Mouse (Mus musculus) lung, postnatal 4 days (tissue): Measurements from ENCODE around the gene Unc5c.

Experiments used
- DNase-seq, 2 experiments: peaks; one replicate each; pipeline ENCODE4 v3.0.0; 2021

Gene Unc5c

DNA sequence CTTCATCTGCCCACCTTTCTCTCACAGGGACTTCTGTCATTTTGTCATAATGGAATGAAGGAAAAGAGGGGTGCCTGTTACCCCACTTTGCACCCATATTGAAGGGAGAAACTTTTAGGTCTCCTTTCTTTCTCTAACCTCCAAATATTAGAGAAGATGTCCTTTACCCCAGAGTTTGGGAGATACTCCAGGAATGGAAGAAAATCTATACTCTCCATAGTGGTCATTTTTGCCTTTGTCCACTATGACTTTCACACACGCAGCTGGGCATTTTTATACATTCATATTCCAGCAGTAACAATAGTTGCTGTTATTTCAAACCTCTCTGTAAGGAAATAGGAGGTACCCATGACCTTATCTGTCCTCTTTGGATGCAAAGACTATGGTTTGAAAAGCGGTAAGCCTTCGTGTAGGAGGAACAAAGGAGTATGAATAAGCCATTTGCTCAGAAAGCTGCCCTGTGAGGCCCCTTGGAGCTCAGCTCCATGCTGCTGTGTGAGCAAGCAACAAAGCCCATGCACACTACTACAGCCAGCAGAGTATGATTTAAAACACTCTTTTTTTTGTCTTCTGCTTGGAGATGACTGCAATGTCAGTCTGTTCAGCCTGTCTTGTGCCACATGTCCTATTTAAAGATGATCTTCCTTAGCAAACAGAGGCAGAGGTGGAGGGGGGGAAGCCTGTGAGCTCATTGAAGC lies 353.7 kb downstream of the Unc5c start:
- no peak for DNase-seq

GRCm38 (mm10) chr3:141819331-141819941 lies 354.4 kb downstream of the Unc5c start:
- peak in 1 of 2 experiments; percentile 54 for DNase-seq

DNA sequence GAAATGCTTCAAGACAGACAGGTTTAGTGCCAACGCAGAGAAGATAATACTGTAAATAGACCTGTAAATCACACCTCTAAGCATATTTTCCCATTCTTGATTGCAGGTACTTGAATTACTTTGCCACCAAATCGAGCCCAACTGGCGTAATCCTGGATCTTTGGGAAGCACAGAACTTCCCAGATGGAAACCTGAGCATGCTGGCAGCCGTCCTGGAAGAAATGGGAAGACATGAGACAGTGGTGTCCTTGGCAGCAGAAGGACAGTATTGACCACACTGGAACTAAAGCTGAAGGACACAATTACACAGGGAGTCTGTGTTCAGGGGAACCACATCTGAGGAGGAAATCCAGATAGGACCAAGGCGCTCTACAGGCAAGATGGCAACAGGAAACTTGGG lies 363.3 kb downstream of the Unc5c start:
- no peak for DNase-seq

DNA sequence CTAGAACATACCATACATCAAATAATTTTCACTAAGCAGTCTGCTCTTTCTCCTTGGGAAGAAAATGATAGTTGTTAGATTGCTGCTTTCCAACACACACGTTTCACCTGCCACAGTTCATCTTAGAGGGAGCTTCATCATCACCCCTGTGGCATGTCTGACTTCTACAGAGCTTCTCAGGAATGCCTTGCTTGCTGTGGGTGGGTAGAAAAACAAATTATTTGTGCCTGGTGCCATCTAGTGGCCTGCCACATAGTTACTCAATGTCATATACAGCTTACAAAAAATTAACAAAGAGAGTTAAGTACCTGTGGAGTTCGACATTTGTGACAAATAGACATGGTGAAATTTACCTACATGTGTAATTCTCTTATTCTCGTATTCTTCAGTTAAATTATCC lies 366.1 kb downstream of the Unc5c start:
- DNase-seq = peak in 1 of 2 experiments; percentile 42

- DNase-seq = no peak
These were observed 373.8 kb downstream of the Unc5c start for GRCm38 (mm10) chr3:141838864-141839263.

DNA sequence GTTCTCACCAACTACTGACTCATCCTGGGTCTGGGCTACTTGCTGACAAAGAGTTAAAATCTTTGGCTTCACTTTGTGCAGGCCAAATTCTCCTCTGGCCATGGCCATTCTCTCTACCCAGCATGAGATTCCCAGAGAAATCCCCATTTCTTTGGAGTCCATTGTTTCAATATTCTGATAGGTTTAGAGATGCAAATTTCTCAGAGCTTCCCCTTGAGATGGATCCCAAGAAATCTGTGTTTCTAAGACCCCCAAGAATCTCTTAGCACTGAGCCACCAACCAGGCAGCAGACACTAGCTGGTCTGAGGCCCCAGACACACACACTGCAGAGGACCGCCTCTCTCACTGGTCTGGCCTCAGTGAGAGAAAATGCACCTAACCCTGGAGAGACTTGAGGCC lies 384.2 kb downstream of the Unc5c start:
- no peak for DNase-seq

- DNase-seq = no peak
These were observed 385.1 kb downstream of the Unc5c start for GRCm38 (mm10) chr3:141850141-141850540.

- no peak for DNase-seq
These were observed 389.3 kb downstream of the Unc5c start for GRCm38 (mm10) chr3:141854339-141854738.

DNA sequence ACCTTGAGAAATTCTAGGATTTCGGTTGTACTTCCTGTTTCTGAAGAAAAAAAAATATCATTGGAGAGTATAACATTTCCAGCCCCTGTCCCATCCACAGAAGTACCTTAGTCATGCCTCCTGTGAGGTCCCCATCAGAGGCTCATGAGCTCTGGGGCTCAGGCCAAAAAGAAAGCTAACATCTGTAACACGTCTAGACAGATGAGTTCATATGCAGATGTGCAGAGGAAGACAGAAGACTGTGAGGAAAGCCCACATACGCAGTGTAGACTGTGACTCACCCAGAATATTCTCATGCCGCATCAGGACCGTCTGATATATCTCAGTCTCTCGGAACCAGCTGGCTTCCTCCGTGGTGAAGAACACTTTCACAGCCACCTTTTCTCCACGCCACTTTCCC lies 392.1 kb downstream of the Unc5c start:
- no peak for DNase-seq

GRCm38 (mm10) chr3:141862816-141863461 lies 397.9 kb downstream of the Unc5c start:
- peak; percentile 23 to 50 for DNase-seq

GRCm38 (mm10) chr3:141871805-141872204 lies 406.8 kb downstream of the Unc5c start:
- DNase-seq = no peak

- DNase-seq = no peak
These were observed 407.5 kb downstream of the Unc5c start for GRCm38 (mm10) chr3:141872337-141873042.

DNA sequence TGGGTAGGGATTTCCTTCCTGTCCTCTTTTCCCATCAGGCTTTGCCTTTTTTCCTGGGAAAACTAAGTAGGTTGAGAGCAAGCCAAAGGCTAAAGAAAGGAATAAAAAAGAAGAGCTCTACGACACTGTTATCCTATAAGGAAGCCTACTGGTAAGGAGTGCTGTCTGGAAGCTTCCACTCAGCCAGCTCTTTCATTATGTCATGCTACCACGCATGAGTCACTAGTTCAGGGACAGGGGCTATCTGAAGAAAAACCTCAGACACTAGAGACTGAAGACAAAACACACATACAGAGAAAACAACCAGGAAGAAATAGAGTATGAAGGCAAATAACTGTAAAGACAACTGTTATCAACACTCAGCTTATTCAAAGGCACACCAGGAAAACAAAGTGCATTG lies 417.5 kb downstream of the Unc5c start:
- no peak for DNase-seq

DNA sequence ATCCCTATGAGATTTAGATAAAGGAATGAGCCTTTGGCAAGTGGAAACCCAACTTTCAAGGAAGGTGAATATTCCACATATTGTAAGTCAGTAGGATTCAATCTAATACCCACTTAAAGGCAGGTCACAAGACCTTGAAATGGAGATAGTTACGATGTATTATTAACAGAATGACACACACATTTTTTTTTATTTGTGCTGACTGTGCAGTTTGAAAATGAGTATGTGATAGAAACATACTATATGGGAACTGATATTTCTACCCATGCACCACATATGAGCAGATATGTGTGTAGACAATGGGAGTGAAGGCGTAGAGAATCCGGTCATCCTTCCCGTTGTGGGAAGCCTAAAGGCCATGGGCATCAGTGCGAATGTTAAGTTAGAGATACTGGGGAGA lies 419.2 kb downstream of the Unc5c start:
- no peak for DNase-seq
